Mouse (Mus musculus) lung, adult 18-20 months (tissue): ENCODE measurements around the gene Bicc1.
"Not testable (repeated sequence)": the region's sequence is repeated elsewhere in the genome, so short reads cannot be mapped to it uniquely, and the experiment has no call there.

Experiments
- DNase-seq, 2 experiments: peaks; one replicate each; pipeline ENCODE4 v3.0.0; 2022; ENCODE audit warnings: mixed read lengths in 2 of 2

Bicc1 gene

GRCm38 (mm10) chr10:70993497-70994134 is 165.9 kb downstream of the Bicc1 start:
- no peak for DNase-seq

GRCm38 (mm10) chr10:70987396-70987795 is 172.1 kb downstream of the Bicc1 start:
- DNase-seq, result no peak

GRCm38 (mm10) chr10:70983036-70983670 is 176.3 kb downstream of the Bicc1 start:
- no peak for DNase-seq

DNA sequence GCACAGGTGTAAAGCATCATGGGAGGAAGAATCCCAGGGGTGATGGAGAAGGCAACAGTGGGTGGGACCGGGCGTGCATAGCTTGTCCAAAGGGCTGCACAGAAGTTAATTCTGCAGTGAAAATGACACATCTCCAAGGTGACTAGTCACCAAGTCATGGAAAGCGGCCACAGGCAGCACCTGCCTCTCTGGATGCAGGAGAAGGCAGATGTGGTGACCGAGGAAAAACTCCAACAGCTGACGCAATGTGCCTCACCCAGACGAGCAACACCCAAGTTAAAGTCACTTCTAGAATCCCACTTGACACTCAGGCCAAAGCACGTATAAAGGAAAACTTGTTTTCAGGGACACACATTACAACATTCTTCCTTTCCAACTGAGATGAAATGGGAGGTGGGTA is 177.3 kb downstream of the Bicc1 start:
- DNase-seq, result no peak

- DNase-seq, result no peak
Measured at GRCm38 (mm10) chr10:70979657-70980056, 179.8 kb downstream of the Bicc1 start.

DNA sequence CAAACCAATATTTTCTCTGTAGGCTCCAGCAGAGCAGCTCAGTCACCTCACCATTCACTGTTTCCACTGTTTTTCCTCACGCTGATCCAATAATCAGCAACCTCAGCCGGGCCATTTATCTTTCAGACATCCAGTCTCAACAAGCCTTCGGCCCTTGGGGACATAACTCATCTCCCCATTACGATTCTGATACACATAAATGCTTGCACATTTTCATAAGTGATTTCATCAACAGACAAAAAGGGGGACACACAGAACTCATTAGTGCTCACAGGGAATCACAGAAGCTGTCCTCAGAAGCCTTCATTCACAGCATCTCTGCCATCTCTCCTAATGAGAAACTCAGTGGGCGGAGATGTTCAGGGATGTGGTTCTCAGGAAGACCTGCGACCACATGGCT is 182.4 kb downstream of the Bicc1 start:
- no peak for DNase-seq

- DNase-seq, result no peak
Measured at GRCm38 (mm10) chr10:70976633-70977032, 182.9 kb downstream of the Bicc1 start.

DNA sequence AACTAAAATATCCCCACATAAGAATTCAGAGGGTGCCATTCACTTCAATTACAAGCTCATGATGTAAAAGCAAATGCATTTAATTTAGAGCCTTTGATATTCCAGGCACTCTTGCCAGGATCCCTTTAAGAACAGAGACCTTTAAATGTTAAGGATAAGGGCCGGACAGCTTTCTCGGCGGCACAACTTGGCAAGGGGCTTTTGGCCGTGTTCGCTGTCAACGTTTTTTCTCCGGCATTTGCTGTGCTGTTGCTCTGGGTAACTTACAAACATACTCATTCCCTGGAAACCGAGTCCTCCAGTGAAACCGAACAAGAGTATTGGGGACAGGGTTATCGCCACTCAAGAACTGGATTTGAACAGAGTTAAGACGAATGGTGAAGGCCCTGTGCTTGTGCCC is 188.3 kb downstream of the Bicc1 start:
- DNase-seq, result no peak

DNA sequence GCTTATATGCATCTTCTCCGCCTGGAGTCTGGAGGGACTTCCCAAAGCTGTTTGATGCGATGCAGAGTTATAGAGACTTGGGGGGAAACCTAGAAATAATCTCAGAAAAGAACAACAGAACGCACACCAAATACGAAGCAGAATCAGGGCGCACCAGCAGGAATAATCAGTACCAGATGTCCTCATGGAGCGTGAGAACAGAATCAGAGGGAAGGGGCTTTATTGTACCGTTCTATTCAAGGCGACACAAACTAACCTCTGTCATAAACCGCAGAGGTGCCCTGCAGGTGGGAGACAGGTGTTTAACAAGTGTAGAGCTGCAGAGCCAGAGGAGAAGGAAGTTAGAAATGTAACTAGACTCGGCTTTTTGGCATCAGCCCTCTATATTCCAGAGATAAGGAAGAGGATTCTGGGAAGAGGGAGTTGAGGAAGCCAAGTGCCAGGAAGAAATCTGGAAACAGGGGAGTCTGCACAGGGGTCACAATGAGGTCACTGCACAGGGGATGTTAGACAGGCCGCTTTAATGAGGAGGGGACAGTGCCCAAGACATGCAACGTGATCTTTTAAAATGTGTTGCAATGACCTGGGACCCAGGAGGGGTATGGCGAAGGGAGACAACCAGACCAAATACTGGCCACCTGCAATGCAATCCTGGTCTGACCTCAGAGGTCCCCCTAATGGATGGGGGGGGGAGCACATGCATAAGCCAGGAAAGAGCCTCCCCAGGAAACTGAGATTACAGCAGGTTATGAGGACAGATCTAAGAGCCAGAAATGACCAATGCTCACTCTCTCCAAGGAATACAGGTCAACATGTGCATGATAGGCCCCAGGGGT is 190.4 kb downstream of the Bicc1 start:
- DNase-seq, result no peak

DNA sequence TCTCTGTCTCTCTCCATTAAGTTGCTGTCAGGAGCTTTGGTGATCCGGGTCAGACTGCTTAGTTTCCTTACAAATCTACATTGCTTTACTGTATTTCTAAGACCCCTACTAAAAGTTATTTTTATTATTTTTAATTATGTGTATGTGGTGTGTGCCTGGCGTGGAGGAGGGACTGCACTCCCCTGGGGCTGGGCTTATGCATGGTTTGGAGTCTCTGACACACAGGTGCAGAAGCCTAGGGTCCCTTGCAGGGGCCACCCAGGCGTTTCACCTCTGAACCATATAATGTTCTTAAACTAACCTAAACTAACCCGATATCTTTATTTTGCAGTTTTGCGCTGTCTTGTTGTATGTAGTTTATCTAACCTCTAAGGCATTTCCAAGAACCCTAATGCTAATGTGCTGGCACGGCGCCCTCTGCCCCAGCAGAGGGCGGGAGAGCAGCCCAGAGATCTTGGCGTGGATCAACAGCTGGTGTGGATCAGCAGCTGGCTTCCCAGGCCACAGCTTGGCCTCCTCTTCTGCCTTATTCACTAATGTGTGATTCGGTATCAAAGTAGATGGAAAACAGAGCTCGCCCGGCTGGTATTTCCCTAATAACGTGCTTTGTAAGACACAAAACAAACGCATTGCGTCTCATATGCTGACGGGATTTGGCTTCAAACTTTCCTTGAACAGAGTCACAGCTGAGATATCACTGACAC is 192.7 kb downstream of the Bicc1 start:
- peak; percentile 54 to 67 for DNase-seq

DNA sequence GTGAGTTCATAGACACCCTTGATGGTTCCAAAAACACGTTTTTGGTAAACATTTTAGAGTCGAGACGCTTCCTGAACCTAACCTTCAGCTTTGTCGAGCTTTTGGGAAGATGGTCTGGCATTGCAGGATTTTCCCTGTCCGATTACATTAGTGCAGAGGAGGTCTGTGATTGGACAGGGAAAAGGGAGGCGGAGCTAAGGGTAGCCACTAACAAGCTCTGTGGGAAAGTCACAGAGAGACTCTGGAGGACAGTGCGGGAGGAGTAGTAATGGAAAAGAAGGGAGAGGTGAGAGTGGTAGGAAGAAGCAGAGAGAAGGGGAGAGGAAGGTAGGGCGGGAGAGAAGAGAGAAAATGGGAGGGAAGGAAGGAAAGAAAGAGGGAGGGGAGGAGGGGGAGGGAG is 194.8 kb downstream of the Bicc1 start:
- DNase-seq, result no peak

GRCm38 (mm10) chr10:70963599-70964193 is 195.8 kb downstream of the Bicc1 start:
- DNase-seq, result no peak

GRCm38 (mm10) chr10:70961641-70962040 is 197.9 kb downstream of the Bicc1 start:
- DNase-seq, result no peak

- DNase-seq, result not testable (repeated sequence)
Measured at GRCm38 (mm10) chr10:70960396-70960795, 199.1 kb downstream of the Bicc1 start.

GRCm38 (mm10) chr10:70952770-70953147 is 206.7 kb downstream of the Bicc1 start:
- no peak for DNase-seq

- no peak for DNase-seq
Measured at GRCm38 (mm10) chr10:70952056-70952769, 207.3 kb downstream of the Bicc1 start.

DNA sequence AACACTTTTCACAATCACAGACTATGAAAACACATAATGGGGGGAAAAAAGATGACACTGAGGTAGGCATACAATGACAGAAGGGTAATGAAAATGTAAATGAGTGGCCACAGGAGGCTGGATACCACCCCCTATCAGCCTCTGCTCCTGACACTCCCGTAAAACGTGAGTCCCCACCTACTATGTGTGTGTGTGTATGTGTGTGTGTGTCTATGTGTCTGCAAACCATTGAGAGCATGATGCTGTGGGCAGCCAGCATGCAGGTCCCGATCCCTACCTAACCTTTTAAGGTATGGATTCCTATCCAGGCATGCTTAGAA is 209.4 kb downstream of the Bicc1 start:
- DNase-seq, result no peak

DNA sequence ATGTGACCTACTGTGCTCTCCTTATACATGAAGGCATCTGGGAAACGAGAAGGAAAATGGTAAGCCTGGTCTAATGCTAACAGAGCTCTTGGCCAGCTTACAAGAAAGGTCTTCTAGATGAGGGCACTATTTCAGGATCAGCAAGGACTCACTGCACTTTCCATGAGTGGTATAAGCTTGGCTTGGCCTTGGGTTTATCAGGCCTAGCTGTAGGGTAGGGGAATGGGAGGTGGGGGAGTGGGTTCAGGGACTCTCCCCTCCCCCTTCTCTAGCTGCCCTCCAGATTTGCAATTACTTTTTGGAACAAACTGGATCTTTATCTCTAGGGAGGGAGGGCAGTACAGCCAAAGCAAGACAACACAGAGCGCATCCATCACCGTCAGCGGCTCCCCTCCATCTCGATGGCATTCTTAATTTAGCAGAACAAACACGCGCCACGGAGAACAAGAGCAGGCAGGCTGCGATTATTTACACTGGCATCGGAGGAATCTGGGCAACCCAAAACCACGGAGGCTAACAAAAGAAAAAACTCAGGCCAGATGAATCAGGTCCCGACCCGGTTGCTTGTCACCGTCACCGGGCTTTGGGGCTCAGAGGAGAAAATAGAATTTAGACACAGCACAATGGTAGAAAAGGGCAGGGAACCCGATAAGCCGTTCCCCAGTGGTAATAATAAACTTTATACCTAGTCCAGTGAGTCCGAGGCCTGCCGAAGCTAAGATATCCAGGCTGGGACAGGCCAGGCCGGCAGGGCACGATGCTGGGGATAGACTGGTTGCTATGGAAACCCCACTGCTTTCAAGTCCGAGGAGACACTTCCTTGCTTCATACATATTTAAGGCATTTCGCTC is 210.0 kb downstream of the Bicc1 start:
- no peak for DNase-seq

- DNase-seq, result no peak
Measured at GRCm38 (mm10) chr10:70948276-70948675, 211.2 kb downstream of the Bicc1 start.

DNA sequence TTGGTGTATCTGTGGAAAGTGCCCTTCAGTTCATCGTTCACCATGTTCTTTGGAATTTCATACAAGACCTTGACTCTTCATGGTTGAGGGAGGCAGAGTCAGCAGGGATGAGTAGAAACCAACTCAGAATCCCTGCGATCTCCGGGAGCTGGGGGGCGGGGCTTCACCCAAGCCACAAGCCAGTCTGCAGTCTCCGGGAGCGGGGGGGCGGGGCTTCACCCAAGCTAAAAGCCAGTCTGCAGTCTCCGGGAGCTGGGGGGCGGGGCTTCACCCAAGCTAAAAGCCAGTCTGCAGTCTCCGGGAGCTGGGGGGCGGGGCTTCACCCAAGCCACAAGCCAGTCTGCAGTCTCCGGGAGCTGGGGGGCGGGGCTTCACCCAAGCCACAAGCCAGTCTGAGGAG is 213.4 kb downstream of the Bicc1 start:
- not testable (repeated sequence) for DNase-seq

DNA sequence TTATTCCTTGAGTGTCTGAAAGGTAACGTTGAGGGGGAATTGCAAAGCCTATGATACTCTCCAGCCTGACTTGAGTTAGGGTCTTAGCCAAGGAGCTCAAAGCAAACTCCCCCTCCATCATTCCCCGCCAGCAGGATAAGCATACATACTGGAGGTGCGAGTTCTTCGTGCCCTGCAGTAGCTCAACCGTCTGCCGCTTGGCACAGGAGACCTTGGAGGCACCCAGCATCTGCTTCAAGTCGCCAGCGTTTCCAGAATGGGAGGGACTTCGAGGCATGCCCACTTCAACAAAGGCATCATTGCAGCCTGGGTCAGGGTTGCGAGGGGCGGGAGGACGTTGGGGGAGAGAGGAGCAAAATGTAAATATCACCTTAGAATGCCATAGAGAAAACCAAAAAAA is 214.4 kb downstream of the Bicc1 start:
- no peak for DNase-seq
